Mouse (Mus musculus): ENCODE measurements around the gene Klhl35. TPM values are rescaled to one million over a fixed set of nuclear protein-coding genes. Genes with fewer than 3 reads are reported as not detected.

Klhl35 gene
- polyA plus RNA-seq, 1 experiment from 2014 or later: 0.77 TPM

- ATAC-seq (replicated peaks; ENCODE audit: insufficient number of reproducible peaks, low FRiP score, low TSS enrichment): no peak
- peaks cover 10% of the 10 kb centered on the region for H3K36me3 ChIP-seq (ENCODE audit: control insufficient read depth, insufficient read depth, low read length)
- no peaks in the 10 kb centered on the region; the same call in 1 of the 2 replicates for H3K4me1 ChIP-seq (ENCODE audit: control insufficient read depth, insufficient read depth, low read length)
- no peak overlapping the region for H3K27ac ChIP-seq (ENCODE audit: low read depth, low read length)
- no peak overlapping the region for H3K9ac ChIP-seq (ENCODE audit: low read depth, low read length)
- no peaks in the 10 kb centered on the region for H3K27me3 ChIP-seq (ENCODE audit: control insufficient read depth, insufficient read depth, low read length)
- H3K4me2 ChIP-seq: no peak overlapping the region
- H3K9me3 ChIP-seq (replicated peaks; ENCODE audit: control insufficient read depth, low read length): no peaks in the 10 kb centered on the region
- no peak overlapping the region for H3K4me3 ChIP-seq (ENCODE audit: low read depth, low read length)
- 87% methylated on average over 15 of the region's 15 CpGs for WGBS (ENCODE audit: insufficient replicate concordance)
Measured at GRCm38 (mm10) chr7:99459888-99460652, 5.7 kb upstream of the Klhl35 start.

- H3K4me3 ChIP-seq (ENCODE audit: low read depth, low read length): no peak overlapping the region
Measured at GRCm38 (mm10) chr7:99463120-99463519, 2.7 kb upstream of the Klhl35 start.

GRCm38 (mm10) chr7:99467916-99468282 lies 2.1 kb downstream of the Klhl35 start:
- Histone ChIP-seq H3K36me3 (ENCODE audit: control insufficient read depth, insufficient read depth, low read length) (peaks cover 2% of the 10 kb centered on the region; the same call in 1 of the 2 replicates), H3K27me3 (ENCODE audit: control insufficient read depth, insufficient read depth, low read length) (no peaks in the 10 kb centered on the region), H3K4me3 (ENCODE audit: low read depth, low read length) (peak overlapping the region; percentile 52), H3K4me2 (peak overlapping the region; percentile 80), H3K27ac (ENCODE audit: low read depth, low read length) (peak overlapping the region; percentile 93), H3K9me3 (replicated peaks; ENCODE audit: control insufficient read depth, low read length) (no peaks in the 10 kb centered on the region), H3K4me1 (ENCODE audit: control insufficient read depth, insufficient read depth, low read length) (peaks cover 33% of the 10 kb centered on the region), H3K9ac (ENCODE audit: low read depth, low read length) (peak overlapping the region; percentile 77)
- 0 out of 2 replicates have a peak, but pooled peaks have one; percentile 28 for ATAC-seq (replicated peaks; ENCODE audit: insufficient number of reproducible peaks, low FRiP score, low TSS enrichment)
- WGBS (ENCODE audit: insufficient replicate concordance): 18% methylated on average over 11 of the region's 11 CpGs

More at GRCm38 (mm10) chr7:99463120-99463519, 2.7 kb upstream of the Klhl35 start:
- Histone ChIP-seq H3K27me3 (ENCODE audit: control insufficient read depth, insufficient read depth, low read length) (no peaks in the 10 kb centered on the region), H3K4me1 (ENCODE audit: control insufficient read depth, insufficient read depth, low read length) (peaks cover 25% of the 10 kb centered on the region), H3K9ac (ENCODE audit: low read depth, low read length) (no peak overlapping the region), H3K36me3 (ENCODE audit: control insufficient read depth, insufficient read depth, low read length) (peaks cover 7% of the 10 kb centered on the region), H3K4me2 (no peak overlapping the region), H3K9me3 (replicated peaks; ENCODE audit: control insufficient read depth, low read length) (no peaks in the 10 kb centered on the region), H3K27ac (ENCODE audit: low read depth, low read length) (no peak overlapping the region)
- WGBS (ENCODE audit: insufficient replicate concordance): 79% methylated on average over 2 of the region's 2 CpGs
- no peak for ATAC-seq (replicated peaks; ENCODE audit: insufficient number of reproducible peaks, low FRiP score, low TSS enrichment)

- H3K27ac ChIP-seq (ENCODE audit: low read depth, low read length): peak overlapping the region; percentile 93
- no peaks in the 10 kb centered on the region for H3K27me3 ChIP-seq (ENCODE audit: control insufficient read depth, insufficient read depth, low read length)
- peak overlapping the region; percentile 80 for H3K4me2 ChIP-seq
- ATAC-seq (replicated peaks; ENCODE audit: insufficient number of reproducible peaks, low FRiP score, low TSS enrichment): peak; percentile 62
- peak overlapping the region; percentile 77 for H3K9ac ChIP-seq (ENCODE audit: low read depth, low read length)
- WGBS (ENCODE audit: insufficient replicate concordance): 2% methylated on average over 112 of the region's 145 CpGs
- peak overlapping the region; percentile 52 for H3K4me3 ChIP-seq (ENCODE audit: low read depth, low read length)
- H3K36me3 ChIP-seq (ENCODE audit: control insufficient read depth, insufficient read depth, low read length): peaks cover 7% of the 10 kb centered on the region
- peaks cover 34% of the 10 kb centered on the region for H3K4me1 ChIP-seq (ENCODE audit: control insufficient read depth, insufficient read depth, low read length)
- no peaks in the 10 kb centered on the region for H3K9me3 ChIP-seq (replicated peaks; ENCODE audit: control insufficient read depth, low read length)
Measured at GRCm38 (mm10) chr7:99468283-99469132, 2.7 kb downstream of the Klhl35 start.

GRCm38 (mm10) chr7:99469680-99470405 lies 4.0 kb downstream of the Klhl35 start:
- Histone ChIP-seq H3K4me1 (ENCODE audit: control insufficient read depth, insufficient read depth, low read length) (peaks cover 40% of the 10 kb centered on the region), H3K27ac (ENCODE audit: low read depth, low read length) (no peak overlapping the region), H3K4me3 (ENCODE audit: low read depth, low read length) (no peak overlapping the region), H3K36me3 (ENCODE audit: control insufficient read depth, insufficient read depth, low read length) (peaks cover 10% of the 10 kb centered on the region), H3K27me3 (ENCODE audit: control insufficient read depth, insufficient read depth, low read length) (no peaks in the 10 kb centered on the region), H3K9ac (ENCODE audit: low read depth, low read length) (no peak overlapping the region), H3K9me3 (replicated peaks; ENCODE audit: control insufficient read depth, low read length) (no peaks in the 10 kb centered on the region), H3K4me2 (no peak overlapping the region)
- no peak for ATAC-seq (replicated peaks; ENCODE audit: insufficient number of reproducible peaks, low FRiP score, low TSS enrichment)
- 77% methylated on average over 17 of the region's 17 CpGs for WGBS (ENCODE audit: insufficient replicate concordance)

GRCm38 (mm10) chr7:99471578-99471977 lies 5.8 kb downstream of the Klhl35 start:
- Histone ChIP-seq H3K36me3 (ENCODE audit: control insufficient read depth, insufficient read depth, low read length) (peaks cover 10% of the 10 kb centered on the region), H3K4me1 (ENCODE audit: control insufficient read depth, insufficient read depth, low read length) (peaks cover 31% of the 10 kb centered on the region), H3K27ac (ENCODE audit: low read depth, low read length) (no peak overlapping the region), H3K9ac (ENCODE audit: low read depth, low read length) (no peak overlapping the region), H3K4me3 (ENCODE audit: low read depth, low read length) (no peak overlapping the region), H3K27me3 (ENCODE audit: control insufficient read depth, insufficient read depth, low read length) (no peaks in the 10 kb centered on the region), H3K4me2 (no peak overlapping the region), H3K9me3 (replicated peaks; ENCODE audit: control insufficient read depth, low read length) (no peaks in the 10 kb centered on the region)
- 54% methylated on average over 18 of the region's 18 CpGs for WGBS (ENCODE audit: insufficient replicate concordance)
- no peak for ATAC-seq (replicated peaks; ENCODE audit: insufficient number of reproducible peaks, low FRiP score, low TSS enrichment)

- 80% methylated on average over 14 of the region's 14 CpGs for WGBS (ENCODE audit: insufficient replicate concordance)
- H3K36me3 ChIP-seq (ENCODE audit: control insufficient read depth, insufficient read depth, low read length): peaks cover 23% of the 10 kb centered on the region
- no peak overlapping the region for H3K4me3 ChIP-seq (ENCODE audit: low read depth, low read length)
- H3K9ac ChIP-seq (ENCODE audit: low read depth, low read length): no peak overlapping the region
- peaks cover 16% of the 10 kb centered on the region for H3K4me1 ChIP-seq (ENCODE audit: control insufficient read depth, insufficient read depth, low read length)
- 0 out of 2 replicates have a peak, but pooled peaks have one; percentile 29 for ATAC-seq (replicated peaks; ENCODE audit: insufficient number of reproducible peaks, low FRiP score, low TSS enrichment)
- no peaks in the 10 kb centered on the region for H3K27me3 ChIP-seq (ENCODE audit: control insufficient read depth, insufficient read depth, low read length)
- no peak overlapping the region for H3K4me2 ChIP-seq
- H3K27ac ChIP-seq (ENCODE audit: low read depth, low read length): no peak overlapping the region
- no peaks in the 10 kb centered on the region for H3K9me3 ChIP-seq (replicated peaks; ENCODE audit: control insufficient read depth, low read length)
Measured at GRCm38 (mm10) chr7:99473638-99474407, 8.0 kb downstream of the Klhl35 start.

All from heart, embryonic 11.5 days (tissue).